Mouse (Mus musculus): ENCODE results near the gene Rhoa. TPM values are rescaled to one million over a fixed set of nuclear protein-coding genes. Genes with fewer than 3 reads are reported as not detected.

The Rhoa gene
- total and polyA plus RNA-seq, 3 experiments = 136 to 426 (median 235) TPM

- H3K36me3 ChIP-seq (replicated peaks) = peaks cover 95% of the 10 kb centered on the region
- no peaks in the 10 kb centered on the region for H3K27me3 ChIP-seq (ENCODE audit: insufficient read depth, low read length)
- DNase-seq (ENCODE audit: low spot score) = no peak
- H3K4me1 ChIP-seq (ENCODE audit: insufficient read depth, low read depth, low read length) = no peaks in the 10 kb centered on the region
- H3K9me3 ChIP-seq (replicated peaks) = no peaks in the 10 kb centered on the region
- ATAC-seq (ENCODE audit: extremely low read depth, insufficient number of reproducible peaks, low FRiP score, poor library complexity, severe bottlenecking) = no peak
- H3K4me3 ChIP-seq (ENCODE audit: low read depth, low read length) = no peak overlapping the region
- TF ChIP-seq POLR2AphosphoS5 (IDR thresholded peaks at IDR 0.05; ENCODE audit: insufficient replicate concordance, low read depth, low read length) (no peak), CTCF (IDR thresholded peaks at IDR 0.05; ENCODE audit: low read depth, low read length) (no peak)
Observed at GRCm38 (mm10) chr9:108378736-108379135, 72.8 kb downstream of the Rhoa start.

- no peaks in the 10 kb centered on the region for H3K27me3 ChIP-seq (ENCODE audit: insufficient read depth, low read length)
- TF ChIP-seq CTCF (IDR thresholded peaks at IDR 0.05; ENCODE audit: low read depth, low read length) = no peak
- no peak for TF ChIP-seq POLR2AphosphoS5 (IDR thresholded peaks at IDR 0.05; ENCODE audit: insufficient replicate concordance, low read depth, low read length)
- no peak for TF ChIP-seq GATA1 (IDR thresholded peaks at IDR 0.05; ENCODE audit: borderline replicate concordance, low read length)
- TF ChIP-seq GATA2 (IDR thresholded peaks at IDR 0.05; ENCODE audit: borderline replicate concordance, low read depth, low read length) = no peak
- TF ChIP-seq TAL1 (conservative IDR thresholded peaks at IDR 0.05; ENCODE audit: low read depth, low read length) = no peak
- H3K9me3 ChIP-seq (replicated peaks) = no peaks in the 10 kb centered on the region
- H3K4me3 ChIP-seq (ENCODE audit: low read depth, low read length) = no peak overlapping the region
- no peak for ATAC-seq (ENCODE audit: extremely low read depth, insufficient number of reproducible peaks, low FRiP score, poor library complexity, severe bottlenecking)
- H3K4me1 ChIP-seq (ENCODE audit: insufficient read depth, low read depth, low read length) = no peaks in the 10 kb centered on the region
- peaks cover 95% of the 10 kb centered on the region for H3K36me3 ChIP-seq (replicated peaks)
- no peak for DNase-seq (ENCODE audit: low spot score)
Observed at GRCm38 (mm10) chr9:108379294-108379693, 73.4 kb downstream of the Rhoa start.

- no peak overlapping the region for H3K4me3 ChIP-seq (ENCODE audit: low read depth, low read length)
- peaks cover 95% of the 10 kb centered on the region for H3K36me3 ChIP-seq (replicated peaks)
- H3K9me3 ChIP-seq (replicated peaks) = no peaks in the 10 kb centered on the region
- no peak for DNase-seq (ENCODE audit: low spot score)
- ATAC-seq (ENCODE audit: extremely low read depth, insufficient number of reproducible peaks, low FRiP score, poor library complexity, severe bottlenecking) = no peak
- no peaks in the 10 kb centered on the region for H3K4me1 ChIP-seq (ENCODE audit: insufficient read depth, low read depth, low read length)
- TF ChIP-seq CTCF (IDR thresholded peaks at IDR 0.05; ENCODE audit: low read depth, low read length) (no peak), GATA1 (IDR thresholded peaks at IDR 0.05; ENCODE audit: borderline replicate concordance, low read length) (no peak), POLR2AphosphoS5 (IDR thresholded peaks at IDR 0.05; ENCODE audit: insufficient replicate concordance, low read depth, low read length) (no peak), TAL1 (conservative IDR thresholded peaks at IDR 0.05; ENCODE audit: low read depth, low read length) (no peak), GATA2 (IDR thresholded peaks at IDR 0.05; ENCODE audit: borderline replicate concordance, low read depth, low read length) (no peak)
- H3K27me3 ChIP-seq (ENCODE audit: insufficient read depth, low read length) = no peaks in the 10 kb centered on the region
Observed at GRCm38 (mm10) chr9:108381382-108381781, 75.5 kb downstream of the Rhoa start.

- DNase-seq (ENCODE audit: low spot score) (no peak), ATAC-seq (ENCODE audit: extremely low read depth, insufficient number of reproducible peaks, low FRiP score, poor library complexity, severe bottlenecking) (no peak)
- Histone ChIP-seq H3K4me1 (ENCODE audit: insufficient read depth, low read depth, low read length) (no peaks in the 10 kb centered on the region), H3K4me3 (ENCODE audit: low read depth, low read length) (no peak overlapping the region), H3K9me3 (replicated peaks) (no peaks in the 10 kb centered on the region), H3K27me3 (ENCODE audit: insufficient read depth, low read length) (no peaks in the 10 kb centered on the region), H3K36me3 (replicated peaks) (peaks cover 95% of the 10 kb centered on the region)
- TF ChIP-seq POLR2AphosphoS5 (IDR thresholded peaks at IDR 0.05; ENCODE audit: insufficient replicate concordance, low read depth, low read length) (no peak), CTCF (IDR thresholded peaks at IDR 0.05; ENCODE audit: low read depth, low read length) (no peak), GATA1 (IDR thresholded peaks at IDR 0.05; ENCODE audit: borderline replicate concordance, low read length) (no peak), GATA2 (IDR thresholded peaks at IDR 0.05; ENCODE audit: borderline replicate concordance, low read depth, low read length) (no peak), TAL1 (conservative IDR thresholded peaks at IDR 0.05; ENCODE audit: low read depth, low read length) (no peak)
Observed at GRCm38 (mm10) chr9:108385006-108385405, 79.1 kb downstream of the Rhoa start.

- ATAC-seq (ENCODE audit: extremely low read depth, insufficient number of reproducible peaks, low FRiP score, poor library complexity, severe bottlenecking) (no peak), DNase-seq (ENCODE audit: low spot score) (no peak)
- no peaks in the 10 kb centered on the region for H3K9me3 ChIP-seq (replicated peaks)
- no peaks in the 10 kb centered on the region for H3K27me3 ChIP-seq (ENCODE audit: insufficient read depth, low read length)
- TF ChIP-seq TAL1 (conservative IDR thresholded peaks at IDR 0.05; ENCODE audit: low read depth, low read length) (no peak), CTCF (IDR thresholded peaks at IDR 0.05; ENCODE audit: low read depth, low read length) (no peak), GATA1 (IDR thresholded peaks at IDR 0.05; ENCODE audit: borderline replicate concordance, low read length) (no peak), GATA2 (IDR thresholded peaks at IDR 0.05; ENCODE audit: borderline replicate concordance, low read depth, low read length) (no peak), POLR2AphosphoS5 (IDR thresholded peaks at IDR 0.05; ENCODE audit: insufficient replicate concordance, low read depth, low read length) (no peak)
- H3K36me3 ChIP-seq (replicated peaks) = peaks cover 95% of the 10 kb centered on the region
- H3K4me1 ChIP-seq (ENCODE audit: insufficient read depth, low read depth, low read length) = no peaks in the 10 kb centered on the region
- H3K4me3 ChIP-seq (ENCODE audit: low read depth, low read length) = no peak overlapping the region
Observed at GRCm38 (mm10) chr9:108386816-108387215, 80.9 kb downstream of the Rhoa start.

Other genes with a start within 250 kb of the Rhoa start
- 7.1 and 11.0 TPM in 2 replicates for gene Mst1, start 225.7 kb upstream of the Rhoa start, total RNA-seq (2014; fragmentation: Nextera tagmentation)
- 16.6 and 17.9 TPM in 2 replicates for gene Mst1, start 225.7 kb upstream of the Rhoa start, total RNA-seq (2017)
- gene Mst1, start 225.7 kb upstream of the Rhoa start, polyA plus RNA-seq (2012) = 6.7 and 8.4 TPM in 2 replicates
- 104 and 255 TPM in 2 replicates for gene Rnf123, start 222.8 kb upstream of the Rhoa start, total RNA-seq (2014; fragmentation: Nextera tagmentation)
- gene Rnf123, start 222.8 kb upstream of the Rhoa start, total RNA-seq (2017) = 18.6 and 23.5 TPM in 2 replicates
- gene Rnf123, start 222.8 kb upstream of the Rhoa start, polyA plus RNA-seq (2012) = 39.5 and 74.5 TPM in 2 replicates
- gene Apeh, start 211.5 kb upstream of the Rhoa start, total RNA-seq (2014; fragmentation: Nextera tagmentation) = 65.0 and 148 TPM in 2 replicates
- gene Apeh, start 211.5 kb upstream of the Rhoa start, total RNA-seq (2017) = 119 and 131 TPM in 2 replicates
- 48.8 and 67.5 TPM in 2 replicates for gene Apeh, start 211.5 kb upstream of the Rhoa start, polyA plus RNA-seq (2012)
- gene Bsn, start 115.7 kb upstream of the Rhoa start, total RNA-seq (2014; fragmentation: Nextera tagmentation) = 4.7 and 5.0 TPM in 2 replicates
- gene Bsn, start 115.7 kb upstream of the Rhoa start, total RNA-seq (2017) = 2.8 and 3.1 TPM in 2 replicates
- 6.1 and 7.9 TPM in 2 replicates for gene Bsn, start 115.7 kb upstream of the Rhoa start, polyA plus RNA-seq (2012)
- gene Dag1, start 42.2 kb upstream of the Rhoa start, total RNA-seq (2014; fragmentation: Nextera tagmentation) = 21.9 and 22.1 TPM in 2 replicates
- gene Dag1, start 42.2 kb upstream of the Rhoa start, total RNA-seq (2017) = 6.0 and 6.1 TPM in 2 replicates
- gene Dag1, start 42.2 kb upstream of the Rhoa start, polyA plus RNA-seq (2012) = 11.9 and 13.5 TPM in 2 replicates
- 17.6 and 20.2 TPM in 2 replicates for gene Nicn1, start 15.7 kb upstream of the Rhoa start, total RNA-seq (2014; fragmentation: Nextera tagmentation)
- gene Nicn1, start 15.7 kb upstream of the Rhoa start, total RNA-seq (2017) = 5.8 and 7.6 TPM in 2 replicates
- 0.35 and 0.52 TPM in 2 replicates for gene Nicn1, start 15.7 kb upstream of the Rhoa start, polyA plus RNA-seq (2012)
- gene Amt, start 9.3 kb upstream of the Rhoa start, total RNA-seq (2014; fragmentation: Nextera tagmentation) = 0.90 and 1.2 TPM in 2 replicates
- 0.44 and 0.93 TPM in 2 replicates for gene Amt, start 9.3 kb upstream of the Rhoa start, total RNA-seq (2017)
- gene Amt, start 9.3 kb upstream of the Rhoa start, polyA plus RNA-seq (2012) = 0.03 and 0.09 TPM in 2 replicates
- gene Tcta, start within 50 bp of the Rhoa start, total RNA-seq (2014; fragmentation: Nextera tagmentation) = 24.2 TPM in 2 replicates
- 11.9 and 14.6 TPM in 2 replicates for gene Tcta, start within 50 bp of the Rhoa start, total RNA-seq (2017)
- gene Tcta, start within 50 bp of the Rhoa start, polyA plus RNA-seq (2012) = 1.5 and 3.6 TPM in 2 replicates
- 1,641 and 1,695 TPM in 2 replicates for gene Gpx1, start 32.8 kb downstream of the Rhoa start, total RNA-seq (2014; fragmentation: Nextera tagmentation)
- gene Gpx1, start 32.8 kb downstream of the Rhoa start, total RNA-seq (2017) = 1,228 and 1,354 TPM in 2 replicates
- 470 and 543 TPM in 2 replicates for gene Gpx1, start 32.8 kb downstream of the Rhoa start, polyA plus RNA-seq (2012)
- gene Usp4, start 41.7 kb downstream of the Rhoa start, total RNA-seq (2014; fragmentation: Nextera tagmentation) = 126 and 131 TPM in 2 replicates
- gene Usp4, start 41.7 kb downstream of the Rhoa start, total RNA-seq (2017) = 76.5 and 78.6 TPM in 2 replicates
- 60.8 and 97.3 TPM in 2 replicates for gene Usp4, start 41.7 kb downstream of the Rhoa start, polyA plus RNA-seq (2012)
- gene 1700102P08Rik, start 86.7 kb downstream of the Rhoa start, total RNA-seq (2014; fragmentation: Nextera tagmentation) = not detected in 2 replicates
- gene 1700102P08Rik, start 86.7 kb downstream of the Rhoa start, total RNA-seq (2017) = 0.44 and 1.3 TPM in 2 replicates
- gene 1700102P08Rik, start 86.7 kb downstream of the Rhoa start, polyA plus RNA-seq (2012) = 0.29 and 0.81 TPM in 2 replicates
- not detected in 2 replicates for gene Ccdc36, start 122.4 kb downstream of the Rhoa start, total RNA-seq (2014; fragmentation: Nextera tagmentation)
- gene Ccdc36, start 122.4 kb downstream of the Rhoa start, total RNA-seq (2017) = 0.22 TPM in 1 of 2 replicates, not detected in the other
- gene Ccdc36, start 122.4 kb downstream of the Rhoa start, polyA plus RNA-seq (2012) = not detected in 2 replicates
- gene BC048562, start 130.4 kb downstream of the Rhoa start, total RNA-seq (2014; fragmentation: Nextera tagmentation) = not detected in 2 replicates
- gene BC048562, start 130.4 kb downstream of the Rhoa start, total RNA-seq (2017) = 0.22 TPM in 1 of 2 replicates, not detected in the other
- gene BC048562, start 130.4 kb downstream of the Rhoa start, polyA plus RNA-seq (2012) = 0.08 TPM in 1 of 2 replicates, not detected in the other
- 52.4 and 53.0 TPM in 2 replicates for gene Ccdc71, start 154.4 kb downstream of the Rhoa start, total RNA-seq (2014; fragmentation: Nextera tagmentation)
- gene Ccdc71, start 154.4 kb downstream of the Rhoa start, total RNA-seq (2017) = 20.3 and 22.3 TPM in 2 replicates
- gene Ccdc71, start 154.4 kb downstream of the Rhoa start, polyA plus RNA-seq (2012) = 24.1 and 25.6 TPM in 2 replicates
- 14.7 and 21.2 TPM in 2 replicates for gene Klhdc8b, start 155.5 kb downstream of the Rhoa start, total RNA-seq (2014; fragmentation: Nextera tagmentation)
- gene Klhdc8b, start 155.5 kb downstream of the Rhoa start, total RNA-seq (2017) = 52.8 and 63.1 TPM in 2 replicates
- 112 and 116 TPM in 2 replicates for gene Klhdc8b, start 155.5 kb downstream of the Rhoa start, polyA plus RNA-seq (2012)
- gene Lamb2, start 173.6 kb downstream of the Rhoa start, total RNA-seq (2014; fragmentation: Nextera tagmentation) = 0.15 TPM in 1 of 2 replicates, not detected in the other
- gene Lamb2, start 173.6 kb downstream of the Rhoa start, total RNA-seq (2017) = 0.11 and 0.17 TPM in 2 replicates
- gene Lamb2, start 173.6 kb downstream of the Rhoa start, polyA plus RNA-seq (2012) = 0.07 TPM in 2 replicates
- gene Usp19, start 184.5 kb downstream of the Rhoa start, total RNA-seq (2014; fragmentation: Nextera tagmentation) = 70.6 and 197 TPM in 2 replicates
- 41.3 and 44.7 TPM in 2 replicates for gene Usp19, start 184.5 kb downstream of the Rhoa start, total RNA-seq (2017)
- 87.7 and 102 TPM in 2 replicates for gene Usp19, start 184.5 kb downstream of the Rhoa start, polyA plus RNA-seq (2012)
- 320 and 349 TPM in 2 replicates for gene Qars, start 201.6 kb downstream of the Rhoa start, total RNA-seq (2014; fragmentation: Nextera tagmentation)
- 196 and 201 TPM in 2 replicates for gene Qars, start 201.6 kb downstream of the Rhoa start, total RNA-seq (2017)
- gene Qars, start 201.6 kb downstream of the Rhoa start, polyA plus RNA-seq (2012) = 138 and 248 TPM in 2 replicates
- gene Qrich1, start 210.7 kb downstream of the Rhoa start, total RNA-seq (2014; fragmentation: Nextera tagmentation) = 179 and 214 TPM in 2 replicates
- 150 and 161 TPM in 2 replicates for gene Qrich1, start 210.7 kb downstream of the Rhoa start, total RNA-seq (2017)
- 99.7 and 143 TPM in 2 replicates for gene Qrich1, start 210.7 kb downstream of the Rhoa start, polyA plus RNA-seq (2012)